Mouse (Mus musculus) cortical plate, adult 2 months (tissue): Measurements from ENCODE around the gene Zc3h7b.

Experiments used
- CTCF ChIP-seq: fragments of 200-500 bp; IDR thresholded peaks from 2 replicates; pipeline ENCODE4 v1.5.1; 2011; ENCODE audit warnings: mild to moderate bottlenecking, control low read depth, low read length; ENCODE audit not compliant: insufficient read depth; ENCODE audit errors: extremely low read depth
- POLR2A ChIP-seq: fragments of 200-500 bp; IDR thresholded peaks from 2 replicates; pipeline ENCODE4 v1.6.1; 2011; ENCODE audit warnings: mild to moderate bottlenecking, low read length, control low read depth; ENCODE audit not compliant: insufficient read depth; ENCODE audit errors: extremely low read depth

DNA sequence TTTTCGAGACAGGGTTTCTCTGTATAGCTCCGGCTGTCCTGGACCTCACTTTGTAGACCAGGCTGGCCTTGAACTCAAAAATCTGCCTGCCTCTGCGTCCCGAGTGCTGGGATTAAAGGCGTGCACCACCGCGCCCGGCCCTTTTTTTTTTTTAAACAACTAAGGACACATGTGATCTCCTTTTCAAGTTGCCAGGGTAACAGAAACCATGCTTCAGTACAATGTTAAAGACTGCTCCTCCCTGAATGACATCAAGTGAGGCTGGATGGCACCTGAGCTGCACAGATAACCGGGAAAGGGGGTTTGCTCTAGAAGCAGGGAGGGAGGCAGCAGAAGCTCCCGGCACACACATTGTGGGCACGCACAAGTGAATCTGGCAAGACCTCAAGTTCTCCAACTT, 35.9 kb upstream of the Zc3h7b start:
- TF ChIP-seq CTCF (no peak), POLR2A (no peak)
